Mouse (Mus musculus) heart, embryonic 15.5 days (tissue): ENCODE data around the gene Ssu72. TPM values are rescaled to one million over a fixed set of nuclear protein-coding genes. Genes with fewer than 3 reads are reported as not detected.

ENCODE experiments used
- ATAC-seq: fragments of 200-750 bp; cut with Nextera tagmentation; replicated peaks from 2 replicates; pipeline ENCODE4 v1.8.0; 2017; ENCODE audit warnings: low read depth, moderate TSS enrichment; ENCODE audit not compliant: insufficient number of reproducible peaks, insufficient read depth, low FRiP score
- H3K27ac ChIP-seq: fragments of 300-500 bp; sonication (generic); 2 replicates; pipeline ENCODE4 v1.5.1; 2015; ENCODE audit warnings: mild to moderate bottlenecking, inconsistent platforms
- H3K27me3 ChIP-seq: fragments of 300-500 bp; sonication (generic); 2 replicates; pipeline ENCODE4 v1.6.1; 2015; ENCODE audit warnings: inconsistent platforms
- H3K36me3 ChIP-seq: fragments of 300-500 bp; sonication (generic); 2 replicates; pipeline ENCODE4 v1.6.1; 2015; ENCODE audit warnings: mild to moderate bottlenecking, inconsistent platforms
- H3K4me1 ChIP-seq: fragments of 300-500 bp; sonication (generic); replicated peaks from 2 replicates; pipeline ENCODE4 v1.6.1; 2015; ENCODE audit warnings: inconsistent platforms
- H3K4me2 ChIP-seq: fragments of 300-500 bp; sonication (generic); 2 replicates; pipeline ENCODE4 v1.6.1; 2015; ENCODE audit warnings: inconsistent platforms, mild to moderate bottlenecking, moderate library complexity
- H3K4me3 ChIP-seq: fragments of 300-500 bp; sonication (generic); 2 replicates; pipeline ENCODE4 v1.5.1; 2015; ENCODE audit warnings: mild to moderate bottlenecking, inconsistent platforms
- H3K9ac ChIP-seq: fragments of 300-500 bp; sonication (generic); 2 replicates; pipeline ENCODE4 v1.6.1; 2015; ENCODE audit warnings: mild to moderate bottlenecking, inconsistent platforms
- H3K9me3 ChIP-seq: fragments of 300-500 bp; sonication (generic); replicated peaks from 2 replicates; pipeline ENCODE4 v1.6.1; 2016; ENCODE audit warnings: inconsistent platforms
- WGBS: fragments of 180-500 bp; shearing (Covaris S2); methylation state at CpG from one replicate; pipeline ENCODE4 v1.1.7; 2015; ENCODE audit warnings: mixed read lengths; 5-methylcytosine and 5-hydroxymethylcytosine counted together
- polyA plus RNA-seq: library from polyadenylated mRNA; unstranded; fragments of >200 nt; fragmentation: Nextera tagmentation; extraction: Ambion mirVana; gene quantifications from 2 replicates; pipeline ENCODE4 v1.2.1, GENCODE M21; 2015

Ssu72 gene
- polyA plus RNA-seq, 1 experiment from 2014 or later, result 97.0 TPM

- peaks cover 33% of the 10 kb centered on the region for H3K27me3 ChIP-seq
- H3K4me1 ChIP-seq, result peaks cover 58% of the 10 kb centered on the region
- peak within 1 kb of the TSS; percentile 47 for H3K4me3 ChIP-seq
- no peaks in the 10 kb centered on the region for H3K9me3 ChIP-seq
- under 1% methylated on average over 35 of the region's 35 CpGs for WGBS
- peak within 1 kb of the TSS; percentile 65 for H3K27ac ChIP-seq
- ATAC-seq, result peak; percentile 70
- peak within 1 kb of the TSS; percentile 41 for H3K9ac ChIP-seq
- peak within 1 kb of the TSS; percentile 81 for H3K4me2 ChIP-seq
- H3K36me3 ChIP-seq, result no peaks in the 10 kb centered on the region
Observed at GRCm38 (mm10) chr4:155774280-155774754, 69.7 kb downstream of the Ssu72 start, which contains the start of gene Vwa1. Gene Vwa1, minus strand, starts transcription at chr4:155774698.

GRCm38 (mm10) chr4:155774971-155775740, 70.6 kb downstream of the Ssu72 start:
- Histone ChIP-seq H3K4me1 (peaks cover 59% of the 10 kb centered on the region), H3K9me3 (no peaks in the 10 kb centered on the region), H3K27ac (peak overlapping the region; percentile 65), H3K4me3 (peak overlapping the region; percentile 47), H3K9ac (peak overlapping the region; percentile 41; the same call in 1 of the 2 replicates), H3K36me3 (no peaks in the 10 kb centered on the region), H3K27me3 (peaks cover 33% of the 10 kb centered on the region), H3K4me2 (peak overlapping the region; percentile 81)
- peak; percentile 18; the same call in 1 of the 2 replicates for ATAC-seq
- WGBS, result 28% methylated on average over 9 of the region's 9 CpGs

GRCm38 (mm10) chr4:155775855-155776254, 71.3 kb downstream of the Ssu72 start:
- peaks cover 57% of the 10 kb centered on the region for H3K4me1 ChIP-seq
- peak overlapping the region; percentile 65 for H3K27ac ChIP-seq
- 52% methylated on average over 3 of the region's 3 CpGs for WGBS
- no peak overlapping the region for H3K4me3 ChIP-seq
- H3K9ac ChIP-seq, result no peak overlapping the region
- no peaks in the 10 kb centered on the region for H3K9me3 ChIP-seq
- no peaks in the 10 kb centered on the region for H3K36me3 ChIP-seq
- H3K27me3 ChIP-seq, result peaks cover 29% of the 10 kb centered on the region
- no peak overlapping the region for H3K4me2 ChIP-seq
- ATAC-seq, result no peak

- whole genome bisulfite sequencing, result 42% methylated on average over 2 of the region's 2 CpGs
- no peak overlapping the region for H3K4me2 ChIP-seq
- no peak for ATAC-seq
- H3K4me3 ChIP-seq, result no peak overlapping the region
- H3K4me1 ChIP-seq, result peaks cover 60% of the 10 kb centered on the region
- H3K27ac ChIP-seq, result peak overlapping the region; percentile 69
- no peaks in the 10 kb centered on the region for H3K9me3 ChIP-seq
- H3K36me3 ChIP-seq, result no peaks in the 10 kb centered on the region
- peaks cover 19% of the 10 kb centered on the region for H3K27me3 ChIP-seq
- no peak overlapping the region for H3K9ac ChIP-seq
Observed at GRCm38 (mm10) chr4:155776704-155777335, 72.2 kb downstream of the Ssu72 start.

- Histone ChIP-seq H3K36me3 (no peaks in the 10 kb centered on the region), H3K9me3 (no peaks in the 10 kb centered on the region), H3K27ac (peak overlapping the region; percentile 47), H3K4me3 (no peak overlapping the region), H3K9ac (no peak overlapping the region), H3K4me2 (no peak overlapping the region), H3K27me3 (peaks cover 9% of the 10 kb centered on the region), H3K4me1 (peaks cover 60% of the 10 kb centered on the region)
- no peak for ATAC-seq
- 52% methylated on average over 2 of the region's 2 CpGs for WGBS
Observed at GRCm38 (mm10) chr4:155777816-155778215, 73.2 kb downstream of the Ssu72 start.

GRCm38 (mm10) chr4:155779498-155779897, 74.9 kb downstream of the Ssu72 start:
- no peak for ATAC-seq
- H3K4me1 ChIP-seq, result peaks cover 57% of the 10 kb centered on the region
- H3K27me3 ChIP-seq, result no peaks in the 10 kb centered on the region
- H3K27ac ChIP-seq, result no peak overlapping the region
- WGBS, result 86% methylated on average over 4 of the region's 4 CpGs
- no peak overlapping the region for H3K9ac ChIP-seq
- no peak overlapping the region for H3K4me2 ChIP-seq
- H3K4me3 ChIP-seq, result no peak overlapping the region
- H3K9me3 ChIP-seq, result no peaks in the 10 kb centered on the region
- H3K36me3 ChIP-seq, result no peaks in the 10 kb centered on the region

- H3K9me3 ChIP-seq, result no peaks in the 10 kb centered on the region
- no peak for ATAC-seq
- 29% methylated on average over 6 of the region's 6 CpGs for WGBS
- no peak overlapping the region for H3K4me2 ChIP-seq
- peak overlapping the region; percentile 50 for H3K27ac ChIP-seq
- no peak overlapping the region for H3K9ac ChIP-seq
- H3K4me1 ChIP-seq, result peaks cover 54% of the 10 kb centered on the region
- H3K4me3 ChIP-seq, result no peak overlapping the region
- H3K27me3 ChIP-seq, result no peaks in the 10 kb centered on the region
- H3K36me3 ChIP-seq, result no peaks in the 10 kb centered on the region
Observed at GRCm38 (mm10) chr4:155780895-155781294, 76.3 kb downstream of the Ssu72 start.

Other genes with a start within 250 kb of the Ssu72 start
- gene Tmem52, start 235.7 kb upstream of the Ssu72 start, polyA plus RNA-seq, result not detected in 2 replicates
- gene Gnb1, start 213.4 kb upstream of the Ssu72 start, polyA plus RNA-seq, result 308 and 345 TPM in 2 replicates
- gene Nadk, start 142.4 kb upstream of the Ssu72 start, polyA plus RNA-seq, result 40.9 and 55.3 TPM in 2 replicates
- gene Slc35e2, start 103.4 kb upstream of the Ssu72 start, polyA plus RNA-seq, result 5.8 and 6.7 TPM in 2 replicates
- 38.4 and 41.8 TPM in 2 replicates for gene Cdk11b, start 79.9 kb upstream of the Ssu72 start, polyA plus RNA-seq
- not detected in 2 replicates for gene Gm10563, start 59.4 kb upstream of the Ssu72 start, polyA plus RNA-seq
- gene Mmp23, start 51.4 kb upstream of the Ssu72 start, polyA plus RNA-seq, result 65.5 and 74.9 TPM in 2 replicates
- 17.3 and 23.4 TPM in 2 replicates for gene Mib2, start 35.6 kb upstream of the Ssu72 start, polyA plus RNA-seq
- gene Fndc10, start 10.5 kb upstream of the Ssu72 start, polyA plus RNA-seq, result 3.8 and 5.0 TPM in 2 replicates
- gene Tmem240, start 30.0 kb downstream of the Ssu72 start, polyA plus RNA-seq, result 0.53 and 0.56 TPM in 2 replicates
- 88.9 and 108 TPM in 2 replicates for gene Atad3a, start 56.3 kb downstream of the Ssu72 start, polyA plus RNA-seq
- gene Vwa1, start 69.9 kb downstream of the Ssu72 start, polyA plus RNA-seq, result 5.9 and 7.8 TPM in 2 replicates
- gene Tmem88b, start 81.1 kb downstream of the Ssu72 start, polyA plus RNA-seq, result 1.7 and 2.0 TPM in 2 replicates
- 0.13 TPM in 1 of 2 replicates, not detected in the other for gene Ankrd65, start 85.6 kb downstream of the Ssu72 start, polyA plus RNA-seq
- gene Mrpl20, start 98.1 kb downstream of the Ssu72 start, polyA plus RNA-seq, result 131 TPM in 2 replicates
- gene Ccnl2, start 107.7 kb downstream of the Ssu72 start, polyA plus RNA-seq, result 106 and 123 TPM in 2 replicates
- gene Aurkaip1, start 126.5 kb downstream of the Ssu72 start, polyA plus RNA-seq, result 121 and 124 TPM in 2 replicates
- 72.7 and 91.4 TPM in 2 replicates for gene Mxra8, start 134.9 kb downstream of the Ssu72 start, polyA plus RNA-seq
- 8.1 and 12.2 TPM in 2 replicates for gene Dvl1, start 142.6 kb downstream of the Ssu72 start, polyA plus RNA-seq
- gene Tas1r3, start 158.6 kb downstream of the Ssu72 start, polyA plus RNA-seq, result 0.14 TPM in 2 replicates
- 7.8 and 10.3 TPM in 2 replicates for gene Cptp, start 164.6 kb downstream of the Ssu72 start, polyA plus RNA-seq
- gene Ints11, start 164.7 kb downstream of the Ssu72 start, polyA plus RNA-seq, result 27.3 and 41.4 TPM in 2 replicates
- 28.7 and 32.4 TPM in 2 replicates for gene Pusl1, start 187.0 kb downstream of the Ssu72 start, polyA plus RNA-seq
- gene Acap3, start 187.0 kb downstream of the Ssu72 start, polyA plus RNA-seq, result 8.2 and 13.5 TPM in 2 replicates
- 71.7 and 79.0 TPM in 2 replicates for gene Ube2j2, start 239.0 kb downstream of the Ssu72 start, polyA plus RNA-seq